Mouse (Mus musculus) MEL (cell line): ENCODE data around the gene Hemk1. TPM values are rescaled to one million over a fixed set of nuclear protein-coding genes. Genes with fewer than 3 reads are reported as not detected.
A peak's percentile ranks its signal among the peaks of the same experiment; 100 is the strongest.

Source experiments
- DNase-seq: peaks from one replicate; pipeline ENCODE4 v3.0.0; 2011; ENCODE audit warnings: low read depth, low spot score
- H3K27ac ChIP-seq: 2 replicates; pipeline ENCODE4 v1.5.1; 2012; ENCODE audit warnings: low read depth, mild to moderate bottlenecking, control low read depth, low read length, moderate library complexity; ENCODE audit not compliant: control insufficient read depth
- H3K27me3 ChIP-seq, 2 experiments: fragments of 150-350 bp in 1 of 2; sonication (generic) in 1 of 2; 2 replicates each; pipeline ENCODE4 v1.6.1; 2012; ENCODE audit warnings: low read length in 2 of 2, mild to moderate bottlenecking in 2 of 2, improper control_type of control experiment in 1 of 2, moderate library complexity in 1 of 2; ENCODE audit not compliant: insufficient read depth in 2 of 2, control insufficient read depth in 1 of 2
- H3K36me3 ChIP-seq, 2 experiments: 2 replicates each; pipeline ENCODE4 v1.6.1; 2012 to 2014; ENCODE audit warnings: low read length in 2 of 2, improper control_type of control experiment in 1 of 2, inconsistent platforms in 1 of 2, mild to moderate bottlenecking in 1 of 2; ENCODE audit not compliant: insufficient read depth in 2 of 2, control insufficient read depth in 1 of 2
- H3K4me1 ChIP-seq, 2 experiments: fragments of 150-350 bp in 1 of 2; sonication (generic) in 1 of 2; 2 replicates each; pipeline ENCODE4 v1.6.1; 2012; ENCODE audit warnings: low read length in 2 of 2, improper control_type of control experiment in 1 of 2, mild to moderate bottlenecking in 1 of 2; ENCODE audit not compliant: insufficient read depth in 2 of 2, control insufficient read depth in 1 of 2
- H3K4me3 ChIP-seq, 2 experiments: fragments of 150-350 bp in 1 of 2; sonication (generic) in 1 of 2; 2 replicates each; pipeline ENCODE4 v1.5.1; 2012; ENCODE audit warnings: low read depth in 2 of 2, low read length in 2 of 2, mild to moderate bottlenecking in 2 of 2, moderate library complexity in 2 of 2, control low read depth in 1 of 2, improper control_type of control experiment in 1 of 2; ENCODE audit not compliant: control insufficient read depth in 1 of 2, insufficient read depth in 1 of 2
- H3K79me2 ChIP-seq: 2 replicates; pipeline ENCODE4 v1.6.1; 2012; ENCODE audit warnings: mild to moderate bottlenecking, low read length, moderate library complexity; ENCODE audit not compliant: control insufficient read depth, poor library complexity, insufficient read depth
- H3K9ac ChIP-seq: 2 replicates; pipeline ENCODE4 v1.6.1; 2012; ENCODE audit warnings: low read depth, mild to moderate bottlenecking, control low read depth, low read length, moderate library complexity; ENCODE audit not compliant: control insufficient read depth, poor library complexity, severe bottlenecking
- H3K9me3 ChIP-seq: fragments of 150-350 bp; sonication (generic); replicated peaks from 2 replicates; pipeline ENCODE4 v1.6.1; 2012; ENCODE audit warnings: mild to moderate bottlenecking, low read length, improper control_type of control experiment, moderate library complexity; ENCODE audit not compliant: insufficient read depth
- BHLHE40 ChIP-seq: IDR thresholded peaks from 2 replicates; pipeline ENCODE4 v1.6.1; 2012; ENCODE audit warnings: low read depth, mild to moderate bottlenecking, inconsistent platforms, low read length, improper control_type of control experiment, borderline replicate concordance
- CHD2 ChIP-seq: IDR thresholded peaks from 2 replicates; pipeline ENCODE4 v1.6.1; 2011; ENCODE audit warnings: low read length, improper control_type of control experiment
- CTCF ChIP-seq, 3 experiments: IDR thresholded peaks in 2 of 3; conservative IDR thresholded peaks in 1 of 3; 2 replicates each; pipeline ENCODE4 v1.5.1; 2011 to 2012; ENCODE audit warnings: low read length in 3 of 3, low read depth in 2 of 3, mild to moderate bottlenecking in 2 of 3, improper control_type of control experiment in 1 of 3, inconsistent platforms in 1 of 3, mixed read lengths in 1 of 3, moderate library complexity in 1 of 3; ENCODE audit not compliant: control insufficient read depth in 1 of 3, insufficient read depth in 1 of 3, poor library complexity in 1 of 3, severe bottlenecking in 1 of 3
- E2F4 ChIP-seq: IDR thresholded peaks from 2 replicates; pipeline ENCODE4 v1.6.1; 2011; ENCODE audit warnings: low read depth, low read length, improper control_type of control experiment, borderline replicate concordance
- ELF1 ChIP-seq: IDR thresholded peaks from 2 replicates; pipeline ENCODE4 v1.6.1; 2014; ENCODE audit warnings: low read depth, mild to moderate bottlenecking, inconsistent platforms, low read length, improper control_type of control experiment, moderate library complexity
- EP300 ChIP-seq, 2 experiments: IDR thresholded peaks; 2 replicates each; pipeline ENCODE4 v1.6.1; 2011; ENCODE audit warnings: improper control_type of control experiment in 2 of 2, low read length in 2 of 2, low read depth in 1 of 2, mild to moderate bottlenecking in 1 of 2
- ETS1 ChIP-seq: IDR thresholded peaks from 2 replicates; pipeline ENCODE4 v1.6.1; 2012; ENCODE audit warnings: low read depth, mild to moderate bottlenecking, inconsistent platforms, low read length, improper control_type of control experiment, moderate library complexity
- GATA1 ChIP-seq: IDR thresholded peaks from 2 replicates; pipeline ENCODE4 v1.6.1; 2011; ENCODE audit warnings: low read depth, low read length, improper control_type of control experiment
- HCFC1 ChIP-seq: IDR thresholded peaks from 2 replicates; pipeline ENCODE4 v1.6.1; 2012; ENCODE audit warnings: low read depth, mild to moderate bottlenecking, inconsistent platforms, low read length, improper control_type of control experiment, moderate library complexity
- JUND ChIP-seq: IDR thresholded peaks from 2 replicates; pipeline ENCODE4 v1.6.1; 2011; ENCODE audit warnings: low read depth, mild to moderate bottlenecking, improper control_type of control experiment, low read length
- KAT2A ChIP-seq: conservative IDR thresholded peaks from 2 replicates; pipeline ENCODE4 v1.6.1; 2012; ENCODE audit warnings: low read depth, low read length, improper control_type of control experiment, inconsistent platforms
- MAFK ChIP-seq: IDR thresholded peaks from 2 replicates; pipeline ENCODE4 v1.6.1; 2011; ENCODE audit warnings: low read depth, mild to moderate bottlenecking, low read length, improper control_type of control experiment, borderline replicate concordance
- MAX ChIP-seq: IDR thresholded peaks from 2 replicates; pipeline ENCODE4 v1.6.1; 2011; ENCODE audit warnings: low read length, improper control_type of control experiment
- MAZ ChIP-seq: IDR thresholded peaks from 2 replicates; pipeline ENCODE4 v1.6.1; 2012; ENCODE audit warnings: low read depth, mild to moderate bottlenecking, inconsistent platforms, low read length, improper control_type of control experiment
- MEF2A ChIP-seq: IDR thresholded peaks from 2 replicates; pipeline ENCODE4 v1.6.1; 2014; ENCODE audit warnings: low read depth, mild to moderate bottlenecking, inconsistent platforms, low read length, improper control_type of control experiment; ENCODE audit not compliant: poor library complexity, insufficient replicate concordance, severe bottlenecking; ENCODE audit errors: extremely low read depth
- MXI1 ChIP-seq: IDR thresholded peaks from 2 replicates; pipeline ENCODE4 v1.6.1; 2011; ENCODE audit warnings: mild to moderate bottlenecking, low read depth, low read length, improper control_type of control experiment
- MYB ChIP-seq: IDR thresholded peaks from 2 replicates; pipeline ENCODE4 v1.6.1; 2011; ENCODE audit warnings: mild to moderate bottlenecking, low read depth, low read length, improper control_type of control experiment
- MYC ChIP-seq: IDR thresholded peaks from 2 replicates; pipeline ENCODE4 v1.6.1; 2011; ENCODE audit warnings: low read depth, mild to moderate bottlenecking, low read length, improper control_type of control experiment, moderate library complexity
- NELFE ChIP-seq: IDR thresholded peaks from 2 replicates; pipeline ENCODE4 v1.6.1; 2011; ENCODE audit warnings: low read depth, low read length, improper control_type of control experiment
- NRF1 ChIP-seq: IDR thresholded peaks from 2 replicates; pipeline ENCODE4 v1.6.1; 2014; ENCODE audit warnings: low read depth, mild to moderate bottlenecking, inconsistent platforms, low read length, improper control_type of control experiment, moderate library complexity; ENCODE audit not compliant: poor library complexity, insufficient read depth, severe bottlenecking
- POLR2A ChIP-seq, 2 experiments: IDR thresholded peaks; 2 replicates each; pipeline ENCODE4 v1.6.1; 2011 to 2012; ENCODE audit warnings: low read length in 2 of 2, mild to moderate bottlenecking in 2 of 2, control low read depth in 1 of 2, improper control_type of control experiment in 1 of 2, low read depth in 1 of 2, moderate library complexity in 1 of 2; ENCODE audit not compliant: control insufficient read depth in 1 of 2, insufficient read depth in 1 of 2, poor library complexity in 1 of 2
- POLR2AphosphoS5 ChIP-seq: IDR thresholded peaks from 2 replicates; pipeline ENCODE4 v1.6.1; 2012; ENCODE audit warnings: low read depth, borderline replicate concordance, mild to moderate bottlenecking, inconsistent platforms, low read length, moderate library complexity, mixed read lengths
- RCOR1 ChIP-seq: IDR thresholded peaks from 2 replicates; pipeline ENCODE4 v1.6.1; 2012; ENCODE audit warnings: low read depth, mild to moderate bottlenecking, inconsistent platforms, low read length, improper control_type of control experiment
- SIN3A ChIP-seq: IDR thresholded peaks from 2 replicates; pipeline ENCODE4 v1.6.1; 2012; ENCODE audit warnings: low read length, improper control_type of control experiment, inconsistent platforms
- TBP ChIP-seq: IDR thresholded peaks from 2 replicates; pipeline ENCODE4 v1.8.0; 2011; ENCODE audit warnings: low read depth, low read length, improper control_type of control experiment
- UBTF ChIP-seq: IDR thresholded peaks from 2 replicates; pipeline ENCODE4 v1.6.1; 2012; ENCODE audit warnings: low read depth, mild to moderate bottlenecking, inconsistent platforms, low read length, improper control_type of control experiment, moderate library complexity, borderline replicate concordance; ENCODE audit not compliant: insufficient read depth
- USF1 ChIP-seq: IDR thresholded peaks from 2 replicates; pipeline ENCODE4 v1.6.1; 2014; ENCODE audit warnings: low read depth, mild to moderate bottlenecking, inconsistent platforms, low read length, improper control_type of control experiment, moderate library complexity
- ZC3H11A ChIP-seq: IDR thresholded peaks from 2 replicates; pipeline ENCODE4 v1.6.1; 2012; ENCODE audit warnings: low read depth, mild to moderate bottlenecking, inconsistent platforms, low read length, improper control_type of control experiment
- ZNF384 ChIP-seq: IDR thresholded peaks from 2 replicates; pipeline ENCODE4 v1.6.1; 2012; ENCODE audit warnings: low read depth, mild to moderate bottlenecking, inconsistent platforms, low read length, improper control_type of control experiment
- polyA plus RNA-seq, 2 experiments: library from polyadenylated mRNA; stranded (reverse) in 1 of 2; unstranded in 1 of 2; fragments of >175 nt in 1 of 2; fragments of >200 nt in 1 of 2; gene quantifications; 2 replicates each; pipeline versions ENCODE4 v1.2.1 to v1.2.4; 2012; ENCODE audit warnings: low replicate concordance in 2 of 2, low read depth in 1 of 2; ENCODE audit not compliant: insufficient read length in 2 of 2, insufficient read depth in 1 of 2, missing spikeins in 1 of 2
- total RNA-seq: library from RNA; depleted of rRNA; stranded (reverse); fragments of 300-350 nt; gene quantifications from 2 replicates; pipeline ENCODE4 v1.2.3, GENCODE M21; 2012

Hemk1 gene
- total and polyA plus RNA-seq, 3 experiments, result 7.5 to 11.8 TPM; not detected in 1

DNA sequence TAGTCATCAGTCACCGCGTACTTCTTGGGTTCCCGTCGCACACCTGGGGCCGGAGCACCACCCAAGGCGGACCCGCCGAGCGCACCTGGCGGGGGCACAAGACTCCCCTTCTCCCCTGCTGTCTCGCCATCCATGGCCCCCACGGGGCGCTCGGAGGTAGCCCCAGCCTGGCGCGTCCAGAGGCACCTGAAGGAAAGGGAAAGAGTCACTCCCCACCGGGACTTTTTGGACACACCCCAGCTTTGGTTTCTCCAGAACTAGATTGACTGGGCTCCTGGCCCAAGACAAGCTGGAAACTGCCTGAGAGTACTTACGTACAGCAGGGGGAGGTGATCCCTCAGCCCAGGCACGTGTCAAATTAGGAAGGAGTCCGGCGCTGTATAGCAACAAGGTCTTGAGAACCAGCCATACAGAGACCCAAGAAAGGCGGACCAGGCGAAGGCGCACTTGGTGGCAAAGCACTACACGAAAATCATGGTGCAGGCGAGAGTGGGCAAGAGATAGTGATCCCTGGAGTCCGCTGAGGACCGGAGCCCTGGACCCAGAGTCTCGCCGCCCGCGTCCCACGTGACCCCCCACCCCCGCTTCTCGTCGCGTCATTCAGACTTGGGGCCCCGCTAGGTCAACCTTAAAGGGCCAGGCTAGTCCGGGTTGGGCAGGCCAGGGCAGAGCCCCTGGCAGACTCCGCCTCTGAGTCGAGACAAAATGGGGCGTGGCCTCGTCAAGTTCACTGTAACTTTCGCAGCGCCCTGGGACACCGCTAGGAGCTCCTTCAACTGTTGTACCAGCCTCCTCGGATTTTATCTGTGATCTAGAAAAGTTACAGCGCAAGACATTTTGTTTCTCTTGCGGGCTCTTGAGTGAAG is 48.7 kb downstream of the Hemk1 start, which contains the start of gene Mapkapk3:
Mapkapk3 (minus strand) TSS at position 667 of the 866 bp plus-strand sequence.
- H3K79me2 ChIP-seq, result peaks cover 4% of the 10 kb centered on the region
- peak within 1 kb of the TSS; percentile 61 to 95 for H3K4me3 ChIP-seq
- peaks cover 9 to 45% of the 10 kb centered on the region in 2 experiments for H3K4me1 ChIP-seq
- H3K27ac ChIP-seq, result peak within 1 kb of the TSS; percentile 69
- H3K27me3 ChIP-seq, result no peaks in the 10 kb centered on the region
- H3K9ac ChIP-seq, result peak within 1 kb of the TSS; percentile 59
- no peak for TF ChIP-seq RCOR1
- TF ChIP-seq USF1, result peak; percentile 94
- no peak for TF ChIP-seq EP300 (IDR thresholded peaks at IDR 0.05; ENCODE audit: low read depth in 1 of 2, low read length in 2 of 2)
- TF ChIP-seq HCFC1, result peak; percentile 60
- no peak for TF ChIP-seq NRF1
- TF ChIP-seq POLR2AphosphoS5, result no peak
- TF ChIP-seq SIN3A, result peak; percentile 87
- TF ChIP-seq MAX, result peak; percentile 91
- peak; percentile 93 for TF ChIP-seq MXI1
- TF ChIP-seq MYC, result peak; percentile 85; the same call in 1 of the 2 replicates
- TF ChIP-seq KAT2A, result no peak
- no peak for TF ChIP-seq ZNF384
- TF ChIP-seq BHLHE40, result peak; percentile 84
- 0 out of 2 replicates have a peak, but pooled peaks have one; percentile 58 for TF ChIP-seq UBTF
- TF ChIP-seq NELFE, result peak; percentile 49
- TF ChIP-seq CTCF (IDR thresholded peaks at IDR 0.05 in 2 of 3, conservative IDR thresholded peaks at IDR 0.05 in 1 of 3; ENCODE audit: control insufficient read depth in 1 of 3, insufficient read depth in 1 of 3, low read depth in 2 of 3, low read length in 3 of 3, poor library complexity in 1 of 3, severe bottlenecking in 1 of 3), result peak in 2 of 3 experiments; percentile 36 to 40; a peak in 3 of 6 replicates
- TF ChIP-seq MYB, result no peak
- TF ChIP-seq GATA1, result peak; percentile 73
- TF ChIP-seq ETS1, result peak; percentile 41
- TF ChIP-seq E2F4, result no peak
- peak; percentile 76; the same call in 1 of the 2 replicates for TF ChIP-seq MAZ
- peak; percentile 47; the same call in 1 of the 2 replicates for TF ChIP-seq TBP
- TF ChIP-seq MEF2A, result no peak
- no peak for TF ChIP-seq CHD2
- no peak for TF ChIP-seq ELF1
- no peak for TF ChIP-seq JUND
- no peak for TF ChIP-seq ZC3H11A
- TF ChIP-seq POLR2A (IDR thresholded peaks at IDR 0.05; ENCODE audit: control insufficient read depth in 1 of 2, insufficient read depth in 1 of 2, low read depth in 1 of 2, low read length in 2 of 2, poor library complexity in 1 of 2), result peak in 1 of 2 experiments; percentile 53; a peak in 2 of 4 replicates
- no peak for TF ChIP-seq MAFK
- TF ChIP-seq, all 39 proteins: peak for 15
- no peaks in the 10 kb centered on the region for H3K9me3 ChIP-seq
- DNase-seq, result peak; percentile 98
- peaks cover 0 to 23% of the 10 kb centered on the region in 2 experiments; a peak in 2 of 4 replicates for H3K36me3 ChIP-seq
